Mouse (Mus musculus) midbrain, embryonic 11.5 days (tissue): Measurements from ENCODE around the gene Mfsd11. TPM values are rescaled to one million over a fixed set of nuclear protein-coding genes. Genes with fewer than 3 reads are reported as not detected.

Experiments used
- ATAC-seq: fragments of 200-750 bp; cut with Nextera tagmentation; 2 replicates; pipeline ENCODE4 v1.8.0; 2017; ENCODE audit warnings: moderate TSS enrichment, moderate library complexity; ENCODE audit not compliant: low FRiP score
- DNase-seq: peaks from one replicate; pipeline ENCODE4 v3.0.0; 2015; ENCODE audit warnings: low spot score; ENCODE audit errors: missing footprints
- H3K27ac ChIP-seq: fragments of 300-500 bp; sonication (generic); 2 replicates; pipeline ENCODE4 v1.5.1; 2014; ENCODE audit warnings: low read depth, low read length
- H3K27me3 ChIP-seq: fragments of 300-500 bp; sonication (generic); 2 replicates; pipeline ENCODE4 v1.6.1; 2014; ENCODE audit warnings: mild to moderate bottlenecking, low read length, moderate library complexity, mixed read lengths; ENCODE audit not compliant: control insufficient read depth, insufficient read depth
- H3K36me3 ChIP-seq: fragments of 300-500 bp; sonication (generic); 2 replicates; pipeline ENCODE4 v1.6.1; 2014; ENCODE audit warnings: mild to moderate bottlenecking, low read length, moderate library complexity, mixed read lengths; ENCODE audit not compliant: control insufficient read depth, insufficient read depth
- H3K4me1 ChIP-seq: fragments of 300-500 bp; sonication (generic); 2 replicates; pipeline ENCODE4 v1.6.1; 2014; ENCODE audit warnings: low read length; ENCODE audit not compliant: control insufficient read depth, insufficient read depth
- H3K4me2 ChIP-seq: fragments of 300-500 bp; sonication (generic); 2 replicates; pipeline ENCODE4 v1.6.1; 2014; ENCODE audit warnings: mild to moderate bottlenecking, moderate library complexity
- H3K4me3 ChIP-seq: fragments of 300-500 bp; sonication (generic); 2 replicates; pipeline ENCODE4 v1.5.1; 2014; ENCODE audit warnings: low read depth, low read length
- H3K9ac ChIP-seq: fragments of 300-500 bp; sonication (generic); 2 replicates; pipeline ENCODE4 v1.6.1; 2014; ENCODE audit warnings: low read length
- H3K9me3 ChIP-seq: fragments of 300-500 bp; sonication (generic); 2 replicates; pipeline ENCODE4 v1.6.1; 2016; ENCODE audit warnings: low read length; ENCODE audit not compliant: control insufficient read depth
- whole genome bisulfite sequencing: fragments of 180-500 bp; shearing (Covaris S2); extraction: QIAGEN DNeasy Blood & Tissue Kit; methylation state at CpG from one replicate; pipeline ENCODE4 v1.1.7; 2014; 5-methylcytosine and 5-hydroxymethylcytosine counted together
- polyA plus RNA-seq: library from polyadenylated mRNA; unstranded; fragments of >200 nt; fragmentation: Nextera tagmentation; extraction: Ambion mirVana; gene quantifications from 2 replicates; pipeline ENCODE4 v1.2.1, GENCODE M21; 2014

Gene Mfsd11
- polyA plus RNA-seq, 1 experiment from 2014 or later: 30.3 TPM

DNA sequence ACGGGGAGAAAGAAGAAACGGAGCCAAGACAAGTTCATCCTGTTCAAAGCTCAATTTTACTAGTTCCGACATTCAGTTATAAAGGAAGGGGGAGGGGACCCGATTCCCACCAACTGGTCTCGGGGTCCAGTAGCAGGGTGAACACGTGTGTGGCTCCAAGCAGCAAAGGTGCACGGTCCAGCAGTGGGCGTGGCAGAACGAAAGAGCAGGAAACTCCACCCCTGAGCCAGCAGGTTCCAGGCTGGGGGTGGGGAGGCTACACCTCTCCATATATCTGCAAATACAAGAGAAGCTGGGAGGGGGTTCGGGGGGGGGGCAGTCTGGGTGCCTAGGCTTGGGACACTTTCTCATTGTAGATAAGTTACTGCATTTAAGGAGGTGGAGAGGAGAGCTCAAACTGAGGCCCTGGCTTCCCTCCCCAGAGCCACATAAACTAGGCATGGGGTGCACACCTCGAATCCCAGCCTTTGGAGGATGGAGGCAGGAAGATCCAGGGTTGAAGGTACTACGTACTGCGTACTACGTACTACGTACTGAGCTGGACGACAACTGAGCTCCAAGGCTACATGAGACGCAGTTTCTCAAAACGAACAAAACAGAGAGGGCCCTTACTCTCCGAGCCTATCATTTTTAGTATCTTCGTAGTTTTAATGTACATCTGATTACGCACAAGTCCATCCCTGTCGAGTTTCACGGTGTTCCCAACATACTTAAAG is 53.7 kb downstream of the Mfsd11 start:
- under 1% methylated on average over 23 of the region's 23 CpGs for WGBS
- Histone ChIP-seq H3K27me3 (peaks cover 13% of the 10 kb centered on the region), H3K4me3 (peak overlapping the region; percentile 14; the same call in 1 of the 2 replicates), H3K9me3 (no peaks in the 10 kb centered on the region), H3K36me3 (no peaks in the 10 kb centered on the region), H3K4me2 (peak overlapping the region; percentile 47), H3K9ac (0 out of 2 replicates have a peak overlapping the region, but pooled peaks have one; percentile 20), H3K4me1 (no peaks in the 10 kb centered on the region; the same call in none of the 2 replicates), H3K27ac (no peak overlapping the region)
- DNase-seq (peak; percentile 88), ATAC-seq (no peak)

DNA sequence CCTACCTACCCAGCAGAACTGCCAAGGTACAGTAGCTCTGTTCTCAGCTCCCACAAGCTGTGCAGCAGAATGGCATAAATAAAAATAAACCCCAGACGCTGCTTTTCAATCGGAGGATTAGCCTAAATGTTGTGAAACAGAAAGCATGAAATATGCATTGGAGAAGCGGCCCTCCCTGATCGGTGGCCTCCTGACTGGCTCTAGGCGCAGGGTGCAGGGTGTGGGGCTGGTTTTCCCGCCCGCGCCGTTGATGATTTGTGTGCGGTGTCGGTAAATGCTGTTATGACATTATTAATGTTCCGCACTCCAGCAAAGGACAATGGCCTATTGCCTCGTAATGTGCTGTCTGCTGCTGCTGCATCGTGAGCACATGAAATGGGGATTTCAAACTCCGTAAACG is 61.3 kb downstream of the Mfsd11 start:
- Histone ChIP-seq H3K27ac (no peak overlapping the region), H3K9me3 (no peaks in the 10 kb centered on the region), H3K27me3 (peaks cover 11% of the 10 kb centered on the region), H3K4me2 (no peak overlapping the region), H3K4me3 (no peak overlapping the region), H3K4me1 (peaks cover 7% of the 10 kb centered on the region; the same call in 1 of the 2 replicates), H3K9ac (no peak overlapping the region), H3K36me3 (no peaks in the 10 kb centered on the region)
- ATAC-seq (no peak), DNase-seq (peak; percentile 72)
- 79% methylated on average over 16 of the region's 16 CpGs for WGBS

- Histone ChIP-seq H3K27ac (no peak overlapping the region), H3K36me3 (no peaks in the 10 kb centered on the region), H3K4me1 (peaks cover 8% of the 10 kb centered on the region; the same call in 1 of the 2 replicates), H3K9me3 (no peaks in the 10 kb centered on the region), H3K4me3 (no peak overlapping the region), H3K27me3 (peaks cover 11% of the 10 kb centered on the region), H3K4me2 (no peak overlapping the region), H3K9ac (no peak overlapping the region)
- ATAC-seq (no peak), DNase-seq (peak; percentile 77)
- WGBS: 54% methylated on average over 5 of the region's 5 CpGs
These were observed 62.1 kb downstream of the Mfsd11 start for GRCm38 (mm10) chr11:116914267-116914885.

DNA sequence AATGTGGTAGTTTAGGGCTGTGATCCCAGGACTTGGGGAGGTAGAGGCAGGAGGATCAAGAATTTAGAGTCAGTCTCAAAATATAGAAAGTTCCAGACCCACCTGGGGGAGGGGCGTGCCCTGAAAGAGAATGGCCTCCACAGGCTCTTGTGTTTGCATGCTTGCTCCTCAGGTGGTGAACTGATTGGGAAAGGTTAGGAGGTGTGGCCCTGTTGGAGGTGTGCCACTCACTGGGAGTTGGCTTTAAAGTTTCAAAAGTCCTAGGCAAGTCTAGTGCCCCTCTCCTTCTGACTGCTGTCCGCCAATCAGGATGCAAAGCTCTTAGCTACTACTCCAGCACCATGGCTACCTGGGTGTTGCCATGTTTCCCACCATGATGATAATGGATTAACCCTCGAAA is 63.0 kb downstream of the Mfsd11 start:
- Histone ChIP-seq H3K9ac (no peak overlapping the region), H3K4me3 (no peak overlapping the region), H3K9me3 (no peaks in the 10 kb centered on the region), H3K4me2 (no peak overlapping the region), H3K27me3 (peaks cover 12% of the 10 kb centered on the region), H3K27ac (no peak overlapping the region), H3K36me3 (no peaks in the 10 kb centered on the region), H3K4me1 (peaks cover 13% of the 10 kb centered on the region)
- ATAC-seq (no peak), DNase-seq (no peak)
- 84% methylated on average over 3 of the region's 3 CpGs for WGBS

GRCm38 (mm10) chr11:116917361-116917760 is 65.1 kb downstream of the Mfsd11 start:
- Histone ChIP-seq H3K4me1 (peaks cover 29% of the 10 kb centered on the region), H3K36me3 (no peaks in the 10 kb centered on the region), H3K4me3 (no peak overlapping the region), H3K9ac (no peak overlapping the region), H3K9me3 (no peaks in the 10 kb centered on the region), H3K27ac (no peak overlapping the region), H3K4me2 (no peak overlapping the region), H3K27me3 (peaks cover 14% of the 10 kb centered on the region)
- ATAC-seq: no peak
- WGBS: 73% methylated on average over 7 of the region's 7 CpGs
- no peak for DNase-seq

GRCm38 (mm10) chr11:116918323-116919185 is 66.3 kb downstream of the Mfsd11 start, which contains the start of gene Mgat5b:
Gene Mgat5b, plus strand, starts transcription at chr11:116918863.
- ATAC-seq (peak; percentile 88), DNase-seq (peak; percentile 100)
- Histone ChIP-seq H3K9me3 (no peaks in the 10 kb centered on the region), H3K27me3 (peaks cover 14% of the 10 kb centered on the region), H3K9ac (peak within 1 kb of the TSS; percentile 99), H3K4me2 (peak within 1 kb of the TSS; percentile 92), H3K36me3 (no peaks in the 10 kb centered on the region), H3K4me3 (peak within 1 kb of the TSS; percentile 77), H3K27ac (peak within 1 kb of the TSS; percentile 46; the same call in 1 of the 2 replicates), H3K4me1 (peaks cover 29% of the 10 kb centered on the region)
- WGBS: under 1% methylated on average over 84 of the region's 90 CpGs

- peak; percentile 95 for DNase-seq
- Histone ChIP-seq H3K27me3 (peaks cover 14% of the 10 kb centered on the region), H3K9me3 (no peaks in the 10 kb centered on the region), H3K4me3 (peak overlapping the region; percentile 77), H3K27ac (peak overlapping the region; percentile 46; the same call in 1 of the 2 replicates), H3K4me1 (peaks cover 26% of the 10 kb centered on the region), H3K4me2 (peak overlapping the region; percentile 92), H3K9ac (peak overlapping the region; percentile 99), H3K36me3 (no peaks in the 10 kb centered on the region)
- 2% methylated on average over 53 of the region's 58 CpGs for WGBS
- peak; percentile 53 for ATAC-seq
These were observed 67.2 kb downstream of the Mfsd11 start for GRCm38 (mm10) chr11:116919186-116920020.

GRCm38 (mm10) chr11:116920746-116921145 is 68.5 kb downstream of the Mfsd11 start:
- peak overlapping the region; percentile 77 for H3K4me3 ChIP-seq
- WGBS: 2% methylated on average over 6 of the region's 6 CpGs
- H3K9me3 ChIP-seq: no peaks in the 10 kb centered on the region
- H3K27ac ChIP-seq: no peak overlapping the region
- no peak for ATAC-seq
- H3K9ac ChIP-seq: peak overlapping the region; percentile 20; the same call in 1 of the 2 replicates
- peak; percentile 92 for DNase-seq
- H3K27me3 ChIP-seq: peaks cover 14% of the 10 kb centered on the region
- peak overlapping the region; percentile 92 for H3K4me2 ChIP-seq
- H3K4me1 ChIP-seq: peaks cover 26% of the 10 kb centered on the region
- no peaks in the 10 kb centered on the region; the same call in 1 of the 2 replicates for H3K36me3 ChIP-seq
